Mouse (Mus musculus) kidney, postnatal 25 days (tissue): ENCODE measurements at regions not wholly inside any gene's neighbourhood (a gene's known extent, or its start where the extent isn't known, plus 50 kb on each side); places are given as distances from the start of the nearest gene placed in this dataset.
A peak's percentile ranks its signal among the peaks of the same experiment; 100 is the strongest.

Source experiments
- DNase-seq, 2 experiments: peaks; one replicate each; pipeline ENCODE4 v3.0.0; 2021; ENCODE audit warnings: mixed read lengths in 2 of 2

GRCm38 (mm10) chr13:6465911-6466419 lies 82.0 kb upstream of the Pitrm1 start:
- DNase-seq = no peak

GRCm38 (mm10) chr13:6469446-6470227 lies 78.3 kb upstream of the Pitrm1 start:
- DNase-seq = peak; percentile 80 to 83

- DNase-seq = no peak
Measured at GRCm38 (mm10) chr13:6470286-6471103, 77.5 kb upstream of the Pitrm1 start.

- DNase-seq = peak; percentile 62 to 76
Measured at GRCm38 (mm10) chr13:6471643-6472042, 76.3 kb upstream of the Pitrm1 start.

GRCm38 (mm10) chr13:6473401-6474190 lies 74.4 kb upstream of the Pitrm1 start:
- no peak for DNase-seq

- DNase-seq = no peak
Measured at GRCm38 (mm10) chr13:6479667-6480066, 68.3 kb upstream of the Pitrm1 start.

- DNase-seq = no peak
Measured at GRCm38 (mm10) chr13:6484418-6484817, 63.5 kb upstream of the Pitrm1 start.

GRCm38 (mm10) chr13:6487837-6488236 lies 60.1 kb upstream of the Pitrm1 start:
- no peak for DNase-seq

- no peak for DNase-seq
Measured at GRCm38 (mm10) chr13:6492916-6493619, 54.9 kb upstream of the Pitrm1 start.
